Mouse (Mus musculus) thymus, postnatal 36 days (tissue): ENCODE data around the gene Prg2.

Source experiments
- DNase-seq, 2 experiments: peaks; one replicate each; pipeline ENCODE4 v3.0.0; 2022; ENCODE audit warnings: mixed read lengths in 2 of 2

Gene Prg2

GRCm38 (mm10) chr2:84980188-84980587 lies at the start of gene Prg2:
Prg2 (plus strand) TSS chr2:84980461.
- no peak for DNase-seq

GRCm38 (mm10) chr2:84933992-84934648 lies 46.1 kb upstream of the Prg2 start:
- no peak for DNase-seq

GRCm38 (mm10) chr2:84934649-84935007 lies 45.6 kb upstream of the Prg2 start:
- DNase-seq, result no peak

GRCm38 (mm10) chr2:84935065-84935464 lies 45.2 kb upstream of the Prg2 start:
- DNase-seq, result no peak

GRCm38 (mm10) chr2:84936474-84937429 lies 43.5 kb upstream of the Prg2 start, which contains the start of gene Slc43a3:
Slc43a3 (plus strand) TSS chr2:84936579.
- peak; percentile 64 to 70 for DNase-seq

GRCm38 (mm10) chr2:84937491-84938150 lies 42.6 kb upstream of the Prg2 start:
- no peak for DNase-seq

GRCm38 (mm10) chr2:84938249-84938946 lies 41.9 kb upstream of the Prg2 start:
- DNase-seq, result peak; percentile 8 to 11

- no peak for DNase-seq
Measured at GRCm38 (mm10) chr2:84939306-84939705, 41.0 kb upstream of the Prg2 start.

GRCm38 (mm10) chr2:84939711-84940110 lies 40.5 kb upstream of the Prg2 start:
- no peak for DNase-seq

- no peak for DNase-seq
Measured at GRCm38 (mm10) chr2:84941332-84941731, 38.9 kb upstream of the Prg2 start.

GRCm38 (mm10) chr2:84941795-84942194 lies 38.5 kb upstream of the Prg2 start:
- no peak for DNase-seq

- DNase-seq, result no peak
Measured at GRCm38 (mm10) chr2:84947154-84947771, 33.0 kb upstream of the Prg2 start.

- no peak for DNase-seq
Measured at GRCm38 (mm10) chr2:84948252-84948651, 32.0 kb upstream of the Prg2 start.

GRCm38 (mm10) chr2:84948721-84949120 lies 31.5 kb upstream of the Prg2 start:
- no peak for DNase-seq

- no peak for DNase-seq
Measured at GRCm38 (mm10) chr2:84951027-84951426, 29.2 kb upstream of the Prg2 start.

GRCm38 (mm10) chr2:84952251-84952650 lies 28.0 kb upstream of the Prg2 start:
- no peak for DNase-seq

GRCm38 (mm10) chr2:84952693-84953092 lies 27.6 kb upstream of the Prg2 start:
- no peak for DNase-seq

- no peak for DNase-seq
Measured at GRCm38 (mm10) chr2:84955435-84955834, 24.8 kb upstream of the Prg2 start.

GRCm38 (mm10) chr2:84956274-84956673 lies 24.0 kb upstream of the Prg2 start:
- DNase-seq, result peak; percentile 45 to 51

- DNase-seq, result no peak
Measured at GRCm38 (mm10) chr2:84958588-84959264, 21.5 kb upstream of the Prg2 start.

GRCm38 (mm10) chr2:84961300-84961699 lies 19.0 kb upstream of the Prg2 start:
- no peak for DNase-seq

- DNase-seq, result no peak
Measured at GRCm38 (mm10) chr2:84961901-84962300, 18.4 kb upstream of the Prg2 start.
